Mouse (Mus musculus): ENCODE measurements around the gene Gm31371. TPM values are rescaled to one million over a fixed set of nuclear protein-coding genes. Genes with fewer than 3 reads are reported as not detected.
A peak's percentile ranks its signal among the peaks of the same experiment; 100 is the strongest.
"Not testable (repeated sequence)": the region's sequence is repeated elsewhere in the genome, so short reads cannot be mapped to it uniquely, and the experiment has no call there.

The Gm31371 gene
- total RNA-seq (2021): not detected
- long read RNA-seq, experiment 1: 0 reads
- long read RNA-seq, experiment 2: 0 reads

DNA sequence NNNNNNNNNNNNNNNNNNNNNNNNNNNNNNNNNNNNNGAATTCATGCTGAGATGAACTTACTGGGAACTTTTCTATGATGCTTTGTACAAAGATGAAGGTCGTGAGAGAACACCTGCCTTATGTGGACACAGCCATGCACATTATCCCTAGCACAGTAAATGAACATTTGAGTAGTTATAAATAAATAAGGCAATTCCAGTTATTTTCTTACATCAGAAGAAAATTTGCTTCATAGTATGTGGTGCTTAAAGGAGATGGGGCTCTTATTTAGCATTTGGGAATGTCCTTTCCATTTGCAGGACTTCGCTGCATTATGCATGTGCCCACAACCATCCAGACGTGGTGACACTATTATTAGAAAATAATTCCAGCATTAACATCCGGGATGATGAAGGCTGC, at the start of gene Gm31371:
TSS of gene Gm31371 (plus strand) at position 301 of the 400 bp plus-strand sequence.
- not testable (repeated sequence) for DNase-seq

DNA sequence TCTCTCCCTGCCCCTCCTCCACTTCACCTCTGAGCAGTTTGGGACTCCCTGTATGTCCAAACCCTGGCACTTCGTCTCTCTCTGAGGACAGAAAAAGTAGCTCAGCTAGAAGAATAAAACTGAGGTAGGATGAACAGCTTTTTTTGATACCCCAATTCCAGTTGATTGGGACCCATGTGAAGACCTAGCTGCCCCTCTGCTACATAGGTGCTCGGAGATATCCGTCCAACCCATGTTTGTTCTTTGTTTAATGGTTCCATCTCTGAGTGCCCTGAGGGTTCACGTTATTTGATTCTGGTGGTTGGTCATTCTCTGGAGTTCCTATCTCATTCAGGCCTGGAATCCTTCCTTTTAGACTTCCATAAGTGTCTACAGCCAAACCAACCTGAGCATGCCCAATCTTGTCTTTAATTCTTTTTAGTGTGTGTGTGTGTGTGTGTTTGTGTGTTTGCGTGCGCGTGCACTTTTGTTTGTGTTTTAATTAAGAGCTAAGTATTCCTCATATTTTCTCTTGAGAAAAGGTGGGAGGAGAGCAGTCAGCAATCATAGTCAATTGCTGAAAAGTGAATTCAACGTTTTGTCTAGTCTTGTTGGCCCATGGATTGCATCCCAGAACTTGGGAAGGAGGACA, 3.3 kb downstream of the Gm31371 start:
- not testable (repeated sequence) for DNase-seq

DNA sequence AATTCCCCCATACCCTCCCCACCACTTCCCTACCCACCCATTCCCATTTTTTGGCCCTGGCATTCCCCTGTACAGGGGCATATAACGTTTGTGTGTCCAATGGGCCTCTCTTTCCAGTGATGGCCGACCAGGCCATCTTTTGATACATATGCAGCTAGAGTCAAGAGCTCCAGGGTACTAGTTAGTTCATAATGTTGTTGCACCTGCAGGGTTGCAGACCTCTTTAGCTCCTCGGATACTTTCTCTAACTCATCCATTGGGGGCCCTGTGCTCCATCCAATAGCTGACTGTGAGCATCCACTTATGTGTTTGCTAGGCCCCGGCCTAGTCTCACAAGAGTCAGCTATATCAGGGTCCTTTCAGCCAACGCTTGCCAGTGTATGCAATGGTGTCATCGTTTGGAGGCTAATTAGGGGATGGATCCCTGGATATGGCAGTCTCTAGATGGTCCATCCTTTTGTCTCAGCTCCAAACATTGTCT, 5.7 kb downstream of the Gm31371 start:
- DNase-seq: peak; percentile 5 to 6

DNA sequence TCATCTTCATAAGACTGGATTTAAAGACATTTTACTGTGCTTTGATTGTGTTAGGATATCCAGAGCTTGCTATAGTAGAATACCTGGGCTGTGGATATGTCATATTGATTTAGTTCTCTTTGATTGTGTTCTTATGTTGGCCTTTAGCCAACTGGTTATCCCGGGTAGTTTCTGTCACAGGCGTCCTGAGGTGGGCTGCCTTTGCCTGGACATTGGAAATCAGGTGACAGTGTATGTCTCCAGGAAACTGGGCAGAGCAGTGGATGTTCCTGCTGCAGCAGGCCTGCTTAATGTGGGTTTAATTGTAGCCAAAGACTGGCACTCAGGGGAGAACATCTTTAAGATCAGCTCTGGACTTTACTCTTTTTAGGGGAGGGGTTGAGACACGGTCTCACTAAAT, 15.9 kb downstream of the Gm31371 start:
- not testable (repeated sequence) for DNase-seq

DNA sequence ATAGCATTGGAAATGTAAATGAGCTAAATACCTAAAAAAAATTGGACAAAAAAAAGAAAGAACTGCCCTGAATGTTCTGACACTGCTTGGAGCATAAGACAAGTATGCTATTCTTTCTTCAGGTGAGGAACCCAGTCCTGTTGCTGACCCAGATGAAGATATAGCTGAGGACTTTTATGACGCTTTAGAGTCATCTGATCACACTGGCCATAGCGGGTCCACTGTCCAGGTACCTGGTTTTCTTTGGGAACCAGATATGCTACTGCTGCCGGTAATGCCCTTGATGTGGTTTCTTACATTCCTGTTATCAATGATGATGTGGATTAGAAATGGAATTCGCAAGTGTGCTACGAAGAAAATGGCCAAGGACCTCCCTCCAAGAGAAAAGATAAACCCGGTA, 31.1 kb downstream of the Gm31371 start:
- DNase-seq: peak; percentile 6 to 9

DNA sequence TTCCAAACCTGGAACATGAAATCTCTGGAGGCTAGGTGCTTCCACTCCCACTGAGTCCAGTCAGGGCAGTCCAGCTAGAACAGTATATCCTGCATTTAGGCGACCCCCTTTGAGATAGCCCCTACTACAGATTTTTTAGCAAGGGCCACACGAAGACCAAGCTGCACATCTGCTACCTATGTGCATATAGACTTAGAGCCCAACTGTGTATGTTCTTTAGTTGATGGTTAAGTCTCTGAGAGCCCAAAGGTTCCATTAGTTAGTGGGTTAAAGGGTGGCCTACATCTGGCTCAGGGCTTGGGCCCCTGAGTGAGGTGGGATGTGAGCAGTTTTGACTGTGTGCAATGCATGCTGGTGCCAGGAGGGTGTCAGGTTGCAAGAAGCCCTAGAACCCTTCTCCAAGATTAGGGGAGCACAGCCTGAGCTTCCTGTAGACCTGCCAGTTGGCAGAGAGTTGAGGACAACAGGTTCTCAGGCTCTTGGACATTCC, 32.4 kb downstream of the Gm31371 start:
- peak in 1 of 2 experiments; percentile 9 for DNase-seq

DNA sequence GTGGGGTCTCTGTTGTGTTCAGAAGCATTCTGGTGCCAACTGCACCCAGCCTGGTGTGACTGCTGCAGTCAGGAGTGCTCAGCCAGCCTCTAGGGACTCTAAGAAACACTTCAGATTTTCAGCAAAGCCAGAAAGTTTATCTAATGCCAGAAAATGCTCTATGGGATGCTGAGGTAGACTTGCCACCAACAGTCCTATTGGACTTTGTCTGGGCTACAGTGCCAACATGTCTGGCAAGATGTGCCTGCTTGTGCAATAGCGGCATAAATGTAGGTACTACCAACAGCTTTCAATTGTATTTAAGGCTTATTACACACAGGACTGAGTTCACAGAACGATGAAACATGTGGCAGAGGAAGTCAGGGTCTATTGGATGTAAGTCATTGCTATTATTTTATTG, 57.7 kb downstream of the Gm31371 start:
- no peak for DNase-seq

DNA sequence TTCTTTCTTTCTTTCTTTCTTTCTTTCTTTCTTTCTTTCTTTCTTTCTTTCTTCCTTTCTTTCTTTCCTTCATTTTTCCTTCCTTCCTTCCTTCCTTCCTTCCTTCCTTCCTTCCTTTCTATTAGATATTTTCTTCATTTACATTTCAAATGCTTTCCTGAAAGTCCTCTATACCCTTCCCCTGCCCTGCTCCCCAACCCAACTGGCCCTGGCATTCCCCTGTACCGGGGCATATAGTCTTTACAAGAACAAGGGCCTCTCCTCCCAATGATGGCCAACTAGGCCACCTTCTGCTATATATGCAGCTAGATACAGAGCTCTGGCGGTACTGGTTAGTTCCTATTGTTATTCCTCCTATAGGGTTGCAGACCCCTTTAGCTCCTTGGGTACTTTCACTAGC, 60.6 kb downstream of the Gm31371 start:
- peak in 1 of 2 experiments; percentile 2 for DNase-seq

DNA sequence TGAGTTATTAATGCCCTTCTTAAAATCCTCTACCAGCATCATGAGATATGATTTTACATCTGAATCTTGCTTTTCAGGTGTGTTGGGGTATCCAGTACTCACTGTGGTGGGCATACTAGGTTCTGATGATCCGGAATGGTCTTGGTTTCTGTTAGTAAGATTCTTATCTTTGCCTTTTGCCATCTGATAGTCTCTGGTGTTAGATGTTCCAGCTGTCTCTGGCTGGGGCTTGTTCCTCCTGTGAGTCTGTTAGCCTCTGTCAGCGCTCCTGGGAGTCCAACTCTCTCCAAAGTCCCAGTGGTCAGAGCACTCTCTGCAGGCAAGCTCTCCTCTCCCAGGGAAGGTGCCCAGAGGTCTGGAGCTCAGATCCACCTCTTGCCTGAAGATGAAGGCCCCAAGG, 65.0 kb downstream of the Gm31371 start:
- DNase-seq: peak; percentile 24 to 25

DNA sequence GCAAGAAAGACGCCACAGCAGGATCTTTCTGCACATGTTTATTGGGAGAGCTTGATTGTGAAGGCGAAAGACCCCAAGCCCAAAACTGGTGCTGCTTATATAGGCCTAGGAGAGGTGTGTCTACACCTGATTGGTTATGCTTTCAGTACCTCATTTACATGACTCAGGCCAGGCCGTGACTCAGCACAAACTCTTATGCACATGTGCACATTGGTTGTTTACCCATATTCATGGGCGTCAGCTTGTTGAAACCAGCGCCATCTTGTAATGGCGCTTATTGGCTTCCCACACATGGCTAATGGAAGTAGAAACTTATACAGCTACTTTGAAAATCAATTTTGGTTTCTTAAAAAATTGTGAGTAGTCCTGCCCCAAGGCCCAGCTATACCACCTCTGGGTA, 72.0 kb downstream of the Gm31371 start:
- DNase-seq: not testable (repeated sequence)

Other genes starting within 250 kb of the Gm31371 start
- gene 4930467E23Rik, start 173.8 kb upstream of the Gm31371 start, total RNA-seq (2021): under 1 TPM; 0.17 to 0.41 TPM